Mouse (Mus musculus) urinary bladder, postnatal 4 days (tissue): Measurements from ENCODE around the gene Vezf1.
A peak's percentile ranks its signal among the peaks of the same experiment; 100 is the strongest.

ENCODE experiments used
- DNase-seq, 2 experiments: peaks; one replicate each; pipeline ENCODE4 v3.0.0; 2021 to 2022; ENCODE audit warnings: low spot score in 2 of 2

Vezf1 gene

DNA sequence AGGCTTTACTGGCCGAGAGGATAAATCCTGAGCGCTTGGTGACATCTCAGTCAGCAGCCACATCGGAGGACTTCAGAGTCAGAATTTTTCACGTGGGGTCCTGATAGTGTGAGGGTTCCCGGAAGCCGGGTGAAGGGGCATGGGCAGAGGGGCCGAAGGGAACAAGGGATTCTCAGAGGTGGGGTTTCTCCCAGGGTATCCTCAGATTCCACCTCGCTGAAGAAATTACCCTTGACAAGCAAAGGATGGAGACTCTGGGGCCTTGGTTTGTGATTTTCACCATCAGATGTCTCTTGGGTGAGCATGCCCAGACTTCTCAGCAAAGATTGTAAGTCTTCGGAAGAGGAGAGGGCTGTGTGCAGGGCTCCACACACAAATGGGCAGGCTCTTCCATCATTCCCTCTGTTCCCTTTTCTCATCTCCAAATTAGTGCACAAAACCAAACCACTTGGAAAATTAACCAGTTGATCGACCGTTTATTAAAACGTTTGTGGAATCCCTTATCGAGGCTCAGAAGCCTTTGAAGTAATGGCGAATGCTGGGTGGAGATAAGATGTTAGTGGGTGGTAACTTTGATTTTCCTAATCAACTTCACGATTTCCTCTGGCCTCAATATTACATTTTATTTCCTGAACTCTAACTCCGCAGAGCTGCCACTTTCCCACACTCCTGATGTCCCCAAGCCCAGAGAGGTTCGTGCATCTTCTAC is 30.1 kb downstream of the Vezf1 start, which contains the start of gene Cuedc1:
Gene Cuedc1, plus strand, starts transcription at position 38 of the 709 bp plus-strand sequence.
- no peak for DNase-seq

DNA sequence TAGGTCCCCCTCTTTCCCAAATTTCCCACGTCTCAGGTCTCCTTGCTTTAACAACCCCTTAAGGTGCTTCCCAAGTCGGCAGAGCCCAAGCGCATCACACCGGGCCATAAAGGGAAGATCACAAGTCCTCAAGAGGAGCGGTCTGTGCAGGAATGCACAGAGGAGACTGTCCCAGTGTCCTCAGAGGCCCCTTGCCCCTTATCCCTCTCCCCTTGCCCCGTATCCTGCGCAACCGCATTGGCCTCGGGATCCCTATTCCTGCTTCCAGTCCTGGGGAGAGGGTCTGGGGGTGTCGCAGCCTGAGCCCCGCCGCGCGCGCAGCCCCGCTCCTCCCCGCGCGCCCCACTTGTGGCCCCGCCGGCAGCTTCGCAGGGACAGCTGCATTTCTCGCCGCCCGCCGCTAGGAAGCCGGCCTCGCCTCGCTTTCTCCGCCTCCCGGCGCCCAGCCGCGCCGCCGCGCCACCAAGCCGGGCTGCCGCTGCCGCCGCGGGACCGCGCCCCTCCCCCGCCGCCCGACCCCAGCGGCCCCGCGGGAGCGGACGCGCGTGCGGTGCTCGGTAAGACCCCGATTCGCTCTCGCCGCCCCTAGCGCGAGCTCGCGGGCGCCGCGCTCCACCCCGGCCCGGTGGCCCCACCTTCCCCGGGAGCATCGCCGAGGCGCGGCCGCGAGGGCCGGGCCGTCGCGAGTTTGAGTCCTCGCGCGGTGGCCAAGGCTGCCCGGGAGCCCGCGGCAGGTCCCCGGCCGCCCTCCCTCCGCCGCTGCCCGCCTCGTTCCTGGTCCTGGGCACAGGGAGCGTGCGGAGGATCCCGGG is 30.9 kb downstream of the Vezf1 start:
- peak; percentile 79 for DNase-seq

DNA sequence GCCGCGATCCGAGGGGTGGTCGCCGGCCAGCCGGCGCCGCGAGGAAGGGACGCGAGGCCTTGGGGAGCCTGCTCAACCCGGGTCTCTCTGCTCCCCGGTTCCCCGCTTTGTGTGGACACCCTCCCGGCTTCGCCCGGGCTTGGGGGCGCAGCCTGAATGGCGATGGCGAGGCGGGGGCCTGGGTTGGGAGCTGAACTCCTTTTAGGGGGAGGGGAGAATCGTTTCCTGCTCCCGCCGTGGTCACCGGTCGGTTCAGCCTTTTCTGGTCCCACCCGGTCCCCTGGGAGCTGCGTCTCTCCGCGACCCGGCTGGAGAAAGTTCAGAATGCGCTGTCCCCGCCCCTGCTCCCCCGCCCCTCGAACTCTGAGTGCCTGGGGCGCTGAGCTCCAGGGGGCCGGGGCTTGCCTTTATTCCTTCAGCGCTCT is 31.5 kb downstream of the Vezf1 start:
- DNase-seq = peak; percentile 61 to 65

DNA sequence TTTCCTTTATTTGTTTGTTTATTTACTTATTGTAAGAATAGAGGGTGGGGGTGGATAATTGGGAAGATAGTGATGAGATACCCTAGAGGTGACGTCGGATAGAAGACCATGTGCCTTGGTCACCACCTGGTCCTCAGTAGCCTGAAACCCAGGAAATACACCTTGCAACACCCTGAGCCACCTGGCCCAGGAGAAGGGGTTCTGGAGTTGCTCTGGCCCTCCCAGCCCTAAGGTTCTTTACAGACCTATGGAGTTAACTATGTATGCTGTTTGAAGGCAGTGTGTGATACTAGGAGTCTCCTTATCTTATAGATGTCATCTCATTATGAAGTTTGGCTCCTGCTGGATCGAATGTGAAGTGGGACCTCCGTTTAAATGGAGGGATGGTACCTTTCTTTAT is 32.1 kb downstream of the Vezf1 start:
- no peak for DNase-seq

DNA sequence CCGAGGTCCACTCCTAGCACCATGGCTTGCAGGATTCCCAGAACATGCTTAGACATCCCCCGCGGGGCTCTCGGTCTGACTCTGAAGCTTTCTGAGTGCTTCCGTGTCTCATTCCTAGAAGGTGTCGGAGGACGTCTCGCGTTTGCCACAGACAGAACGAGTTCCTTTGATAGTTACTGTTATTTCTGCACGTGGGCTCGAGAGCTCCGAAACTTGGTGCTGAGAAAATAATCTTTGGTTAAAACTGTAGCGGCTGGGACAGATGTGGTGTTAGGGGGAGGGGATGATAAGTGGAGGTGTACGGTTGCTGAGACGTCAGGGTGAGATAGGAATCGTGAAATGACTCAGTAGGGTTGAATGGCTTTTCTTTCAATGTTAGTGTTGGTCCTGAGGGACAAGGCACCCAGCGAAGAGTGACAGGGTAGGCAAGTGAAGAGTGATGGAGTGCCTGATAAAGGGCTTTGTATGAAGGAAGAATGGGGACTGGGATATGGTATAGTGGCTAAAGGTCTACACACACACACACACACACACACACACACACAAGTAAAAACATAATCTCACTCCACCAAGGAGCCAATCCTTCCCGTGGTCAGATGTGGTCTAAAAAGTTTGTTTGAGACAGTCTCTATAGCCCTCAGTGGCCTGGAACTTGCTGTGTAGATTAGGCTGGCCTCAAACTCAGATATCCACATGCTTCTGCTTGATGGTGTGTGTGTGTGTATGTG is 35.3 kb downstream of the Vezf1 start:
- DNase-seq = no peak

DNA sequence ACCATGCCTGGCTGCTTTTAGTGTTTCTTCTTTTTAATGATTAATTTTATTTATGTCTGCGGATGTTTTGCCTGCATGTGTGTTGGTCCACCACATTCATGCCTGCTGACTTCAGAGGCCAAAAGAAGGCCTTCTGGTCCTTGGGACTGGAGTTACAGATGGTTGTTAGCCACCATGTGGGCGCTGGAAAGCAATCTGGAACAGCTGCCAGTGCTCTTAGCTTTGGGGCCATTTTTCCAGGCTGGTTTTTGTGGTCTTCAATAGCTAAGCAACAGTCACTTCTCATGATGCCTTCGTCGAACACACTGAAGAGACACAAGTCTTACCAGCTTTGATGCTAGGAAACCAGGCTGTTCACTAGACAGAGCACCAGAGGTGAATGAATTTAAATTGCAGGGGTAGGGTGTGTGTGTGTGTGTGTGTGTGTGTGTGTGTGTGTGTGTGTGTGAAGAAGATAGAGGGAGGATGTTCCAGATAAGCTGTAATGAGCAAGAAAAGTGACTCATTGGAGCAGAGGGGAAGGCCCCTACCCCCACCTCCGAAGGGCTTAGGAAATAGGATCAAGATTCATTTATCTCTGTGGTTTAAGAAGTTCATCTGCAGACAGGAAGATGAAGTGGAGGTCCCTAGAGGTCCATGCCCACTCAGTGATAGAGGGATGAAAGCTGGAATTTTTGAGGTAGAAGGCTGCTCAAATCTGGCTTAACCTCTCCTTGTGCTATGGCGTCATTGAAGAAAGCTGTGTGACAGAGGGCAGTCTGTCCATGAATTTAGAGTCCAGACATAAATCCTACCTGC is 37.6 kb downstream of the Vezf1 start:
- no peak for DNase-seq

DNA sequence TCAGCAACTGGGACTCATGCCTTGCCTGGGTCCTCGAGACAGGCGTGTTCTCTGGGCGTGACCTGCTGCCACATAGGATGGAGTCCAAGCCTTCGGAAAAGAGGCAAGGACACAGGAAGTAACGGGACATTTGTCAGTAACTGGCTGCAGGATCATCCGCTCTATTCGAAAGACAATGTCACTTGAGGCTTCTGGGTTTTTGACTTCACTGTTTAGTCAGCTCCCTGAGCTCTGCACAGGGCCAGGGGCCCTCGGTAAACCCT is 38.1 kb downstream of the Vezf1 start:
- DNase-seq = no peak

DNA sequence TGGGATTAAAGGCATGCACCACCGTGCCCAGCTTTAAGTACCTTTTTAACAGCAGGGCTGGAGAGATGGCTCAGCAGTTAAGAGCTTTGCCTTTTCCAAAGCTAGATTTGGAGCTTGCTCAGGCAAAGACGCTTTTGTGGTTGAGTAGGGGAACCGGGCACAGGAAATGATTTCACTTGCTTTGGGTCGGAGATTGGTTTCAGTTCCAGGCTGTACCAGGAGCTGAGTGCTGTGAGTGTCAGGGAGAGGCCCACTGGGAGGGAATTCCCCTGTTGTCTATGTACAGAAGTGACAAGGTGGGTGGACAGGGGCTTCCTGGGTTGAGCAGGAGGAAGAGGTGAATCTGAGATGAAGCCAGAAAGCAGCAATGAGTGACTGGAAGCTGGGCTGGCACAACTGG is 39.3 kb downstream of the Vezf1 start:
- no peak for DNase-seq

DNA sequence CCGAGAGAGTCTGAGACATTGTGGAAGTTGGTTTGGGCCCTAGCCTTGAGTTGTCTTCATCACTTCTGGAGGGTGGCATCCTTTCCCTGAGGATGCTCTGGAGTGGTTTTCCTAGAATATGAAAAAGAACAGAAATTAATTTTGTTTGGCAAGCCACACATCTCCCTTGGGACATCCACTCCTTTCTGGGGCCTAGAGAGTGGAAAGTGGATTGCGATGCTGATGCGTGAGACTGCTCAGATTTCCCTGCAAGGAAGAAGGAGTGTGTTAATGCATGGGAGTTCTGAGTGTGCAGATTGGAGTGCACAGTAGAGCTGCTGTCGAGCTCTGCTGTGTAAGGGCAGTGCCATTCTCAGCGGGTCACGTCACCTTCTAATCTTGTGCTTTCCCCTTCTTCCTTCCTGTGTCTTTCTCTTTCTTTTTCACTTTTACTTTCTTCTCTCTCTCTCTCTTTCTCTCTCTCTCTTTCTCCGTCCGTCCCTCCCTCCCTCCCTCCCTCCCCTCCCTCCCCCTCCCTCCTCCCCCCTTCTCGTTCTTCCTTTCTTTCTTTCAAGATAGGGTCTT is 42.0 kb downstream of the Vezf1 start:
- DNase-seq = no peak

DNA sequence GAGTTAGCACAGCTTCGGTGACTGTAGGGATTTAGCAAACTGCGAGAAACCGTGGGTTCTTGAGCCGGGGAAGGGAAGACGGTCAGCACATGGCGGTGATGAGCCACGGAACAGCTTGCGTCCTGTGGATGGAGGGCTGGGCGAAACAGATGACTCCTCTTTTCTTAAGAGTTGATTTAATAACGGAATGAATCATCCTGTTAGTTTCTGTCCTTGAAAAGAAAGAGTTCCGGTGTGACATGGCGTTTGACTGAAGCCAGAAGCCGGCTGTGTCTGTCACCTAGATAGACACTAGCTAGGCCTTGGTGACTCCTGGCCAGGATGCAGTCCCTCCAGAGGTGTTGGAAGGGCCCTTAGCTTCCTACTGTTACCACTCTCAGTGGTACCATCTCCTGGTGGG is 44.0 kb downstream of the Vezf1 start:
- DNase-seq = no peak

DNA sequence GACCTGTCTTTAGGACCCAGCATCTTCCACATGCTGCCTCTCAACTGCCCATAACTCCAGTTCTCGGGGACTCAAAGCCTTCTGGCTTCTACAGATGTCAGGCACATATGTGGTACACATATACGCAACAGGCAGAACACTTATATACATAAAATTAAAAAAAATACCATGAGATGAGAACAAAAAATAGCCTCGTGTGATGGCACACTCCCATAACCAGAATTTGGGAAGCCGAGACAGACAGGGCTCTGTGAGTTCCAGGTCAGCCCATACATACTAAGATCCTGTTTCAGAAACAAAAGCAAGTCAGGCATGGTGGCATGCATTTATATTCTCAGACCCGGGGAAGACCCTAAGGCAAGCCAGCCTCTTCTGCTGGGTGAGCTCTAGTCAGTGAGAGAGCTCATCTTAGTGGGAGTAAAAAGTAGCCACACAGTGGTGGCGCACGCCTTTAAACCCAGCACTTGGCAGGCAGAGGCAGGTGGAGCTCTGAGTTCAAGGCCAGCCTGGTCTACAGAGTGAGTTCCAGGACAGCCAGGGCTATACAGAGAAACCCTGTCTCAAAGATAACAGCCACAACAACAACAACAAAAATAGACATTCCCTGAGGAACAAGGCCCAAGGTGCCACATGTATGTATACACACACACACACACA is 44.7 kb downstream of the Vezf1 start:
- no peak for DNase-seq

DNA sequence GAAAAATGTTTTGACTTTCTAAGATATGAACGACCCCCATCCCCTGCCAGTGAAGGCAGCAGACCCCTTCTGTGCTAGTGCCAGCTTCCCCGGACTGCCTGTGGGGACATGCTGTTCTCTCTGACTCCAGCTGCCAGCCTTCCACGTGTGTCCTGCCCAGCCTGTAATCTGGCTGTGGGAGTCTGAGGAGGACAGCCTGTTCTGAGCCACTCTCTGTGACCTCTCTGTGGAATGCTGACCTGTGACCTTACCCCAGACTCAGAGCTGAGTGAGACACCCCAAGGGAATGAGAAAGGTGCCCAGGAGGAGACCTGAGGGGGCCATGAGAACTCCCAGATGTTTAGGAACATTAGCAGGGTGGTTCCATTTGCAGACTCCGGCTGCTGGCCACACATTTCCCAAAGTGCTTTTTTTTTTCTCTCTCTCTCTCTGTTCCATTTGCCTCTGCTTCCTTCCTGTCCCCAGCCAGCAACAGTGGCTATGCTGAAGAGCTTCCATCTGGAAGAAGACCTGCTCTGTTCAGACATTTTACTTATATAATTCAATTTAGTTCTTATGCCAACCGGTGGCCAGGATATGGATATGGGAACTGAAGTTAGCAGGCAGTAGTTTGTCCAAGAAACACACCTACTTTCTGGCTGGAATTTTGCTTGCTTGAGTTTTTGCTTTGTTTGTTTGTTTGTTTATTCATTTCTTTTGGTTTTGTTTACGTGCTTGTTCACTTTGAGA is 45.6 kb downstream of the Vezf1 start:
- peak in 1 of 2 experiments; percentile 46 for DNase-seq

DNA sequence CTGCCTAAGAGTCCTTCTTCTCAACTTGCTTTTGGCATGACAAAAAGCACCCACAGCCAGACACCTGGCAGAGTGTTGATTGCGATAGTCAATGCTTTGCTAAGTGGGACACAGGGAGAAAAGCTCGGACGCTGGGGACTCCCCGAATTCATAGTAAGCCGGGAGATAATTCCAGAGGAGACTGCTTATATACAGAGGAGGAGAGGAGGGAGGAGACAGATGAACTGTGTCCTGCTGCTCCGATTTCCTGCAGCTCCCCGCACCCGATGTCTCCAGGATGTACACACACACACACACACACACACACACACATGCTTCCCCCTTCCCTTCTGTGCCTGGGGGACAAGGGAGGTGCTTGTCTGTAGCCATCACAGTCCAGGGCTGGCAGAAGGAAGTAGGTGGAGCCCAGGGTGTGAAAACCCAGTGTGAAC is 46.8 kb downstream of the Vezf1 start:
- DNase-seq = no peak

DNA sequence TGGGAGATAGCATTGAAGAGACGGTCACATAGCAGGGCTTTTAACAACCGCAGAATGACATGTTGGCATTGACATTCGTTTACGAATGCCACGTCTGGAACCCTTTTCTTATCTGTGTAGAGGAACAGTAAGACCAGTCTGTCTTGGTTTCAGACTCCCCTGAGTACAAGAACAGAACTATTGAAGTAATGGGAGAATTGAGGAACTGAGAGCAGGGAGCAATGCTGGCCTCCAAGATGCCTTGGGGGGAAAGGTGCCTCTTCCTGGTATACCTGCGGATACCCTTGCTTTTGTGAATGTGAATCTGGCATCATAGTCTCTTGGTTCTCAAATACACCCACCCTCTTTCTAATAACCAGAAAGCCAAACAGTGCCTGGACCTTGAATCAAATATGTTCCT is 48.5 kb downstream of the Vezf1 start:
- DNase-seq = no peak

DNA sequence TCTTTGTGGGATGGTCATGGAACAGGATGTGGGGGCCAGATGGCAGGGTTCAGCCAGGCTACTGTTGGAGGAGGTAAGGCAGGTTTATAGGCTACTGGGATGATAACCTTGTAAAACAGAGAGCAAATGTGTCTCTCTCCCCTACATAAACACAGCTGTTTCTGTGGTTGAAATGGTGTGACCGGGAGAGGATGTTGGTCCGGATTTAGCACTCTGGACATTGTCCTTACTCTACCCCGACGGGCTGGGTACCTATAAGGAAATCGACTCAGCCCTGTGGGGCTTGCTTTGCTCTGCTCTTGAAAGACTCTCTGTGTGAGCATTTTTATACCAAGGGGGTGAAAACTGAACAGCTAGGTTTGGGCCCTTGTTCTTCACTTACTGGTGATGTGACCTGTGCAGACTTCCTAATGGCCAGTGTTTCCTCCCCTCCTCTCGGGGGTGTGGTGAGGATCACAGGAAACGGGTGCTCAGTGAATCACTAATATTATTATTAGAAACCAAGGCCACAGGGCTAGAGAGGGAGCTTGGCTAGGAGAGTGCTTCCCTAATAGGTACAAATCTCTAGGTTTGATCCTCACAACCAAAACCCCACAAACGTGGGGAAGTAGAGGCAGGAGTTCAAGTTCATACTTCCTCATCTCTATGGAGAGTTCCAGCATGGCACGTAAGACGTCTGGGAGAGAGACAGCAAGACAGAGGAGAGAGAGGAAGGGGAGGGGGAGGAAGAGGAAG is 49.4 kb downstream of the Vezf1 start:
- DNase-seq = no peak

DNA sequence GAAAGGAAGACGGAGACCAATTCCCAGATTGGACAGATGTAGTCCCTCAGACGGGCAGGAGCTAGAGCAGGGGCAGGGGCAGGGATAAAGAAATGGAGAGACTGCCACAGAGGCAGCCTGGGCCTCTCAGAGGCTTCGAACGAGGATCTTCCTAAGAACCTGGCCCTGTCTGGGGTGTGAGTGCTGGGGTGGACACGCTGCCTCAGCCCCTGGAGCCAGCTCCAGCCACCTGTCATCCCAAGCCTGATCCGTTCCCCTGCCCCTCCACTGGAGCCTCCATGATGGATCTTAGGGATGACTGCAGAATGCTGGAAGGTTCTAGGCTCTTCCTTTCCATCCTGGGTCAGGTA is 50.0 kb downstream of the Vezf1 start:
- no peak for DNase-seq

DNA sequence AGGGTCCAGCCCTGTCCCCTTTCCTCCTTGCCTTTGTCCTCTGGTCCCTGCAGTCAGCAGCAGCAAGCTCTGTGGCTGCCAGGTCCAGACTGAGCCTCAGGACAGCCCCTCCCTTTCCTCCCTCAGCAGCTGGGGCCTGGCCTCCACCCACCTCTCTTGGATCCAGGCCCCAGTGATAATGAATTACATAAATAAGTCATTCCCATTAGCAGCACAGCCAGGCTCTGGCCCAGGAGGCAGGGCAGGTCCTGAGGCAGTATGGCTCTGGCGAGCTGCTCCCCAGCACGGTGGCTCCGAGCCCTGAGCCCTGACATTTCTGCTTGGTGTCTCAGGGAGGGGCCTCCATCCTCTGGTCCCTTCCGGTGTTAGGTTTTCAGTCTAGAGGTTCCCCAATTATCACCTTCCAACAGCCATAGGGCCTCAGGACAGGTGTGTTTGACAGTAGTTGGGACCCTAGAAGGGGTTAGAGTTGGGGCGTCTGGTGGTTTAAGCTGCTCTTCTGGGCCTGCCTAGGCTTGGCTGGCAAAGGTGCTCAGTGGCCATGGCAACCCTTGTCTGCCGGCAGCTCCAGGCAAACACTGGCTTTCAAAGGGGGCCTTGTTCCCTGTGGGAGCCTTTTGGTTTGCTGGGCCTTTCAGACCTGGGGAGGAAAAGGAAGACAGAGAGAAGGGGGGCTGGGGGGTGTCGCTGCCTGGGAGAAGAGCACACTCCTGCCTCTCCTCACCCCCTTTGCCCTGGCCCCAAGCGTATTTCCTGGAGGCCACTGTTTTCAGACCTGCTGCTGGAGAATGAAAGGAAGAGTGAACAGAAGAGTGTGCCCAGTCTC is 51.0 kb downstream of the Vezf1 start:
- DNase-seq = peak; percentile 69 to 79

DNA sequence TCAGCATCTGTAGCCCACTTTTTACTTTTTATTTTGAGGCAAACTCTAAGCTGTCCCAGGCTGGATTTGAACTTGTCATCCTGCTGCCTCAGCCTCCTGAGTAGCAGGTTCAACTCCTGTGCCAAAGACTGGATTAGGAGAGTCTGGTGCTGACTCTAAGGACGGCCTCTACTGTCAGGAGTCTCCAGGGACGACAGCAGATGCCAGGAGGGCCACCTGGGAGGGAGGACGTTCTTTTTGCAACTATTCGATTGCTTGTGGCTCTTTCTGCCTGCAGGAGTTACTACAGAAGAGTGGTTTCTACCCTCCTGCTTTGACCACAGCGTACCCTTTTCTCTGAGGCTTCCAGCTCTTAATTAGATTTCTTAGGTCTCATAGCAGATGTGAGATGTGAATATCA is 54.5 kb downstream of the Vezf1 start:
- DNase-seq = no peak

DNA sequence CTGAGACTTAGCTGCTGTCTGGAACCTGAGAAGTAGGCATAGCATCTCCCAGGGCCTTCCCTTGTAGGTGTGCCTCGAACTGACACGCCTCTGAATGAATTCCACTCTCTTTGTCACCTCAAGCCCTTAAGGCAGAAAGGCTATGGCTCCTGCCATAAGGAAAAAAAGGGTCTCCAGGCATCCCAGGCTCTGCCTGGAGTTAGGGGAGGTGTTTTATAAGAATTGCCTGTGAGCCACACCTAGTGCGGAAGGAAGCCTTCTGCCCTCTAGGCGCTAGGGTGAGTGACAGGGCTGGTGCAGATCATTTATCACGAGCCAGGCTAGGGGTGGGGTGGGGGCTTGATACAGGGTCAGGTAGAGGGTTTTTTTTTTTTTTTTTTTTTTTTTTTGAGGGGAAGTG is 54.9 kb downstream of the Vezf1 start:
- DNase-seq = no peak
